Mouse (Mus musculus) 416B (cell line): ENCODE results near the gene Gm45521.
A peak's percentile ranks its signal among the peaks of the same experiment; 100 is the strongest.

Experiments used
- DNase-seq: peaks from one replicate; pipeline ENCODE4 v3.0.0; 2011; ENCODE audit warnings: low read depth

The Gm45521 gene

GRCm38 (mm10) chr14:7952610-7953254 is 4.4 kb upstream of the Gm45521 start:
- no peak for DNase-seq

GRCm38 (mm10) chr14:7954071-7954471 is 3.0 kb upstream of the Gm45521 start:
- DNase-seq: no peak

- DNase-seq: no peak
Measured at GRCm38 (mm10) chr14:7956427-7956826, 661 bp upstream of the Gm45521 start.

- peak; percentile 53 for DNase-seq
Measured at GRCm38 (mm10) chr14:7960616-7961015, 3.5 kb downstream of the Gm45521 start.

GRCm38 (mm10) chr14:7961714-7962113 is 4.6 kb downstream of the Gm45521 start:
- DNase-seq: peak; percentile 85

GRCm38 (mm10) chr14:7962626-7963025 is 5.5 kb downstream of the Gm45521 start:
- no peak for DNase-seq

GRCm38 (mm10) chr14:7963160-7963559 is 6.1 kb downstream of the Gm45521 start:
- DNase-seq: peak; percentile 29

- peak; percentile 85 for DNase-seq
Measured at GRCm38 (mm10) chr14:7964219-7964889, 7.3 kb downstream of the Gm45521 start.

- DNase-seq: no peak
Measured at GRCm38 (mm10) chr14:7971889-7972493, 14.9 kb downstream of the Gm45521 start.

- no peak for DNase-seq
Measured at GRCm38 (mm10) chr14:7974643-7975042, 17.6 kb downstream of the Gm45521 start.

GRCm38 (mm10) chr14:7975177-7975576 is 18.1 kb downstream of the Gm45521 start:
- DNase-seq: no peak

- peak; percentile 74 for DNase-seq
Measured at GRCm38 (mm10) chr14:7977471-7977870, 20.4 kb downstream of the Gm45521 start.

- peak; percentile 23 for DNase-seq
Measured at GRCm38 (mm10) chr14:7978183-7978582, 21.1 kb downstream of the Gm45521 start.

- no peak for DNase-seq
Measured at GRCm38 (mm10) chr14:7981226-7981625, 24.1 kb downstream of the Gm45521 start.

GRCm38 (mm10) chr14:7986913-7987312 is 29.8 kb downstream of the Gm45521 start:
- DNase-seq: no peak

- no peak for DNase-seq
Measured at GRCm38 (mm10) chr14:7989371-7989770, 32.3 kb downstream of the Gm45521 start.

- DNase-seq: no peak
Measured at GRCm38 (mm10) chr14:7989961-7990360, 32.9 kb downstream of the Gm45521 start.

- DNase-seq: peak; percentile 66
Measured at GRCm38 (mm10) chr14:7991108-7991776, 34.2 kb downstream of the Gm45521 start.

GRCm38 (mm10) chr14:7992158-7992557 is 35.1 kb downstream of the Gm45521 start:
- DNase-seq: no peak

GRCm38 (mm10) chr14:7994271-7994767 is 37.2 kb downstream of the Gm45521 start, which contains the start of gene Dnase1l3:
Gene Dnase1l3 (minus strand): TSS chr14:7994573.
- peak; percentile 76 for DNase-seq

- peak; percentile 95 for DNase-seq
Measured at GRCm38 (mm10) chr14:7997255-7997696, 40.2 kb downstream of the Gm45521 start.

- no peak for DNase-seq
Measured at GRCm38 (mm10) chr14:7999030-7999429, 41.9 kb downstream of the Gm45521 start.
